Mouse (Mus musculus) MEL (cell line): ENCODE measurements around the gene Immp2l. TPM values are rescaled to one million over a fixed set of nuclear protein-coding genes. Genes with fewer than 3 reads are reported as not detected.

Experiments
- DNase-seq: peaks from one replicate; pipeline ENCODE4 v3.0.0; 2011; ENCODE audit warnings: low read depth, low spot score
- H3K27ac ChIP-seq: 2 replicates; pipeline ENCODE4 v1.5.1; 2012; ENCODE audit warnings: low read depth, mild to moderate bottlenecking, control low read depth, low read length, moderate library complexity; ENCODE audit not compliant: control insufficient read depth
- H3K27me3 ChIP-seq, 2 experiments: fragments of 150-350 bp in 1 of 2; sonication (generic) in 1 of 2; 2 replicates each; pipeline ENCODE4 v1.6.1; 2012; ENCODE audit warnings: low read length in 2 of 2, mild to moderate bottlenecking in 2 of 2, improper control_type of control experiment in 1 of 2, moderate library complexity in 1 of 2; ENCODE audit not compliant: insufficient read depth in 2 of 2, control insufficient read depth in 1 of 2
- H3K36me3 ChIP-seq, 2 experiments: 2 replicates each; pipeline ENCODE4 v1.6.1; 2012 to 2014; ENCODE audit warnings: low read length in 2 of 2, improper control_type of control experiment in 1 of 2, inconsistent platforms in 1 of 2, mild to moderate bottlenecking in 1 of 2; ENCODE audit not compliant: insufficient read depth in 2 of 2, control insufficient read depth in 1 of 2
- H3K4me1 ChIP-seq, 2 experiments: fragments of 150-350 bp in 1 of 2; sonication (generic) in 1 of 2; 2 replicates each; pipeline ENCODE4 v1.6.1; 2012; ENCODE audit warnings: low read length in 2 of 2, improper control_type of control experiment in 1 of 2, mild to moderate bottlenecking in 1 of 2; ENCODE audit not compliant: insufficient read depth in 2 of 2, control insufficient read depth in 1 of 2
- H3K4me3 ChIP-seq, 2 experiments: fragments of 150-350 bp in 1 of 2; sonication (generic) in 1 of 2; 2 replicates each; pipeline ENCODE4 v1.5.1; 2012; ENCODE audit warnings: low read depth in 2 of 2, low read length in 2 of 2, mild to moderate bottlenecking in 2 of 2, moderate library complexity in 2 of 2, control low read depth in 1 of 2, improper control_type of control experiment in 1 of 2; ENCODE audit not compliant: control insufficient read depth in 1 of 2, insufficient read depth in 1 of 2
- H3K79me2 ChIP-seq: 2 replicates; pipeline ENCODE4 v1.6.1; 2012; ENCODE audit warnings: mild to moderate bottlenecking, low read length, moderate library complexity; ENCODE audit not compliant: control insufficient read depth, poor library complexity, insufficient read depth
- H3K9ac ChIP-seq: 2 replicates; pipeline ENCODE4 v1.6.1; 2012; ENCODE audit warnings: low read depth, mild to moderate bottlenecking, control low read depth, low read length, moderate library complexity; ENCODE audit not compliant: control insufficient read depth, poor library complexity, severe bottlenecking
- H3K9me3 ChIP-seq: fragments of 150-350 bp; sonication (generic); replicated peaks from 2 replicates; pipeline ENCODE4 v1.6.1; 2012; ENCODE audit warnings: mild to moderate bottlenecking, low read length, improper control_type of control experiment, moderate library complexity; ENCODE audit not compliant: insufficient read depth
- BHLHE40 ChIP-seq: IDR thresholded peaks from 2 replicates; pipeline ENCODE4 v1.6.1; 2012; ENCODE audit warnings: low read depth, mild to moderate bottlenecking, inconsistent platforms, low read length, improper control_type of control experiment, borderline replicate concordance
- CHD1 ChIP-seq: IDR thresholded peaks from 2 replicates; pipeline ENCODE4 v1.6.1; 2012; ENCODE audit warnings: low read depth, mild to moderate bottlenecking, inconsistent platforms, low read length, improper control_type of control experiment
- CTCF ChIP-seq, 3 experiments: IDR thresholded peaks in 2 of 3; conservative IDR thresholded peaks in 1 of 3; 2 replicates each; pipeline ENCODE4 v1.5.1; 2011 to 2012; ENCODE audit warnings: low read length in 3 of 3, low read depth in 2 of 3, mild to moderate bottlenecking in 2 of 3, improper control_type of control experiment in 1 of 3, inconsistent platforms in 1 of 3, mixed read lengths in 1 of 3, moderate library complexity in 1 of 3; ENCODE audit not compliant: control insufficient read depth in 1 of 3, insufficient read depth in 1 of 3, poor library complexity in 1 of 3, severe bottlenecking in 1 of 3
- E2F4 ChIP-seq: IDR thresholded peaks from 2 replicates; pipeline ENCODE4 v1.6.1; 2011; ENCODE audit warnings: low read depth, low read length, improper control_type of control experiment, borderline replicate concordance
- ELF1 ChIP-seq: IDR thresholded peaks from 2 replicates; pipeline ENCODE4 v1.6.1; 2014; ENCODE audit warnings: low read depth, mild to moderate bottlenecking, inconsistent platforms, low read length, improper control_type of control experiment, moderate library complexity
- EP300 ChIP-seq, 2 experiments: IDR thresholded peaks; 2 replicates each; pipeline ENCODE4 v1.6.1; 2011; ENCODE audit warnings: improper control_type of control experiment in 2 of 2, low read length in 2 of 2, low read depth in 1 of 2, mild to moderate bottlenecking in 1 of 2
- ETS1 ChIP-seq: IDR thresholded peaks from 2 replicates; pipeline ENCODE4 v1.6.1; 2012; ENCODE audit warnings: low read depth, mild to moderate bottlenecking, inconsistent platforms, low read length, improper control_type of control experiment, moderate library complexity
- GABPA ChIP-seq: IDR thresholded peaks from 2 replicates; pipeline ENCODE4 v1.6.1; 2012; ENCODE audit warnings: low read depth, mild to moderate bottlenecking, inconsistent platforms, low read length, improper control_type of control experiment, moderate library complexity
- KAT2A ChIP-seq: conservative IDR thresholded peaks from 2 replicates; pipeline ENCODE4 v1.6.1; 2012; ENCODE audit warnings: low read depth, low read length, improper control_type of control experiment, inconsistent platforms
- MAFK ChIP-seq: IDR thresholded peaks from 2 replicates; pipeline ENCODE4 v1.6.1; 2011; ENCODE audit warnings: low read depth, mild to moderate bottlenecking, low read length, improper control_type of control experiment, borderline replicate concordance
- MAX ChIP-seq: IDR thresholded peaks from 2 replicates; pipeline ENCODE4 v1.6.1; 2011; ENCODE audit warnings: low read length, improper control_type of control experiment
- MAZ ChIP-seq: IDR thresholded peaks from 2 replicates; pipeline ENCODE4 v1.6.1; 2012; ENCODE audit warnings: low read depth, mild to moderate bottlenecking, inconsistent platforms, low read length, improper control_type of control experiment
- MXI1 ChIP-seq: IDR thresholded peaks from 2 replicates; pipeline ENCODE4 v1.6.1; 2011; ENCODE audit warnings: mild to moderate bottlenecking, low read depth, low read length, improper control_type of control experiment
- MYB ChIP-seq: IDR thresholded peaks from 2 replicates; pipeline ENCODE4 v1.6.1; 2011; ENCODE audit warnings: mild to moderate bottlenecking, low read depth, low read length, improper control_type of control experiment
- MYC ChIP-seq: IDR thresholded peaks from 2 replicates; pipeline ENCODE4 v1.6.1; 2011; ENCODE audit warnings: low read depth, mild to moderate bottlenecking, low read length, improper control_type of control experiment, moderate library complexity
- NELFE ChIP-seq: IDR thresholded peaks from 2 replicates; pipeline ENCODE4 v1.6.1; 2011; ENCODE audit warnings: low read depth, low read length, improper control_type of control experiment
- NRF1 ChIP-seq: IDR thresholded peaks from 2 replicates; pipeline ENCODE4 v1.6.1; 2014; ENCODE audit warnings: low read depth, mild to moderate bottlenecking, inconsistent platforms, low read length, improper control_type of control experiment, moderate library complexity; ENCODE audit not compliant: poor library complexity, insufficient read depth, severe bottlenecking
- POLR2A ChIP-seq, 2 experiments: IDR thresholded peaks; 2 replicates each; pipeline ENCODE4 v1.6.1; 2011 to 2012; ENCODE audit warnings: low read length in 2 of 2, mild to moderate bottlenecking in 2 of 2, control low read depth in 1 of 2, improper control_type of control experiment in 1 of 2, low read depth in 1 of 2, moderate library complexity in 1 of 2; ENCODE audit not compliant: control insufficient read depth in 1 of 2, insufficient read depth in 1 of 2, poor library complexity in 1 of 2
- POLR2AphosphoS2 ChIP-seq: IDR thresholded peaks from 2 replicates; pipeline ENCODE4 v1.6.1; 2011; ENCODE audit warnings: low read length, improper control_type of control experiment
- SIN3A ChIP-seq: IDR thresholded peaks from 2 replicates; pipeline ENCODE4 v1.6.1; 2012; ENCODE audit warnings: low read length, improper control_type of control experiment, inconsistent platforms
- TAL1 ChIP-seq: IDR thresholded peaks from 2 replicates; pipeline ENCODE4 v1.6.1; 2012; ENCODE audit warnings: mild to moderate bottlenecking, inconsistent platforms, low read length, moderate library complexity, mixed read lengths
- TBP ChIP-seq: IDR thresholded peaks from 2 replicates; pipeline ENCODE4 v1.8.0; 2011; ENCODE audit warnings: low read depth, low read length, improper control_type of control experiment
- TCF12 ChIP-seq: IDR thresholded peaks from 2 replicates; pipeline ENCODE4 v1.6.1; 2014; ENCODE audit warnings: low read depth, mild to moderate bottlenecking, inconsistent platforms, low read length, improper control_type of control experiment, moderate library complexity
- USF1 ChIP-seq: IDR thresholded peaks from 2 replicates; pipeline ENCODE4 v1.6.1; 2014; ENCODE audit warnings: low read depth, mild to moderate bottlenecking, inconsistent platforms, low read length, improper control_type of control experiment, moderate library complexity
- ZMIZ1 ChIP-seq: IDR thresholded peaks from 2 replicates; pipeline ENCODE4 v1.6.1; 2012; ENCODE audit warnings: low read depth, mild to moderate bottlenecking, inconsistent platforms, low read length, improper control_type of control experiment, moderate library complexity
- ZNF384 ChIP-seq: IDR thresholded peaks from 2 replicates; pipeline ENCODE4 v1.6.1; 2012; ENCODE audit warnings: low read depth, mild to moderate bottlenecking, inconsistent platforms, low read length, improper control_type of control experiment
- polyA plus RNA-seq, 2 experiments: library from polyadenylated mRNA; stranded (reverse) in 1 of 2; unstranded in 1 of 2; fragments of >175 nt in 1 of 2; fragments of >200 nt in 1 of 2; gene quantifications; 2 replicates each; pipeline versions ENCODE4 v1.2.1 to v1.2.4; 2012; ENCODE audit warnings: low replicate concordance in 2 of 2, low read depth in 1 of 2; ENCODE audit not compliant: insufficient read length in 2 of 2, insufficient read depth in 1 of 2, missing spikeins in 1 of 2
- total RNA-seq: library from RNA; depleted of rRNA; stranded (reverse); fragments of 300-350 nt; gene quantifications from 2 replicates; pipeline ENCODE4 v1.2.3, GENCODE M21; 2012

Immp2l gene
- total and polyA plus RNA-seq, 3 experiments: 4.0 to 5.0 TPM; not detected in 1

DNA sequence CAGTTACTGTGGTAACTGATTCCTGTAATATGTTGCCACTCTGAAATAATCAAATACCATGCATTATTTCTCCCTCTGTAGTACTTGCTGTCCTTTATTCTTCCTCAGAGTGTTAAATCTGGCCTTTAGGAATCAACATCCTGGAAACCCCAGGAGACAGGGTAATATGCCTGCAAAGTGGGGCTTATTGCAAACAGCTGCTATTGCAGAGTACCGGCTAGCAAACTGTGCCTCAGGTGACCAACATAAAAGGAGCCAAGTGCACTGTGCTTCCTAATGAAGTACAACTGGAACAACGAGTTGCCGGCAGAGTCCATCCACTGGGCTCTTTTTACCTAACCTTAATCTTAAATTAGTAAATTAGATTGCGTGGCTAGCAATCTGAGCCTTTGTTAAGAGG lies 200.6 kb downstream of the Immp2l start:
- H3K27ac ChIP-seq: no peak overlapping the region

DNA sequence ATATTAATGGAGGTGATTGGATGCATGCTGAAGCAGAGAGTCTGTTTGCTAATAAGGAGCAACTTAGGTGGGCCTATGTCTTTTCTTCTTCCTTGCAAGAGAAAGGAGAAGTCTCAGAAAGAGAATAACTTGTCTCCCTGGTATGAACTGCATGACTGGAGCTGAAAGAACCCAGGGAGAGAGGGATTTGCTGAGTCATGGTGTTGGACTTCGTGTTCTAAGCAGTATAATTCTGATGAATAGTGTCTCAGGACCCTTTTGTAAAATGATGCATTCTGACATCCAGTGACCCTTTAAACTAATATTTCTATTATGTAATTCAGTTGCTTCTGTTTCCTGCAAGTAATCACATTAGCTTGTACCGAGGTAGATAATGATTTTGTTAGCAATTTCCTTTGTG lies 208.1 kb downstream of the Immp2l start:
- Histone ChIP-seq H3K27me3 (no peaks in the 10 kb centered on the region), H3K4me3 (no peak overlapping the region), H3K79me2 (no peaks in the 10 kb centered on the region)
- TF ChIP-seq POLR2AphosphoS2 (no peak), TCF12 (no peak), NELFE (no peak), ELF1 (no peak), ETS1 (no peak), MAZ (no peak), TBP (no peak), E2F4 (no peak), MYB (no peak), BHLHE40 (no peak), SIN3A (no peak), MYC (no peak), MAX (no peak), NRF1 (no peak), EP300 (IDR thresholded peaks at IDR 0.05; ENCODE audit: low read depth in 1 of 2, low read length in 2 of 2) (no peak), KAT2A (no peak), TAL1 (no peak), MAFK (no peak)
- TF ChIP-seq, all 39 proteins: peak for 0
- no peak overlapping the region for H3K9ac ChIP-seq
- no peaks in the 10 kb centered on the region for H3K4me1 ChIP-seq
- no peak overlapping the region for H3K27ac ChIP-seq
- DNase-seq: peak; percentile 32
- H3K36me3 ChIP-seq: no peaks in the 10 kb centered on the region
- H3K9me3 ChIP-seq: no peaks in the 10 kb centered on the region

More for the DNA sequence above, 200.6 kb downstream of the Immp2l start:
- H3K79me2 ChIP-seq: no peaks in the 10 kb centered on the region
- H3K36me3 ChIP-seq: no peaks in the 10 kb centered on the region
- no peak for DNase-seq
- H3K4me3 ChIP-seq: no peak overlapping the region
- no peaks in the 10 kb centered on the region for H3K4me1 ChIP-seq
- no peaks in the 10 kb centered on the region for H3K27me3 ChIP-seq
- TF ChIP-seq GABPA (no peak), SIN3A (no peak), BHLHE40 (no peak), POLR2A (IDR thresholded peaks at IDR 0.05; ENCODE audit: control insufficient read depth in 1 of 2, insufficient read depth in 1 of 2, low read depth in 1 of 2, low read length in 2 of 2, poor library complexity in 1 of 2) (no peak), ELF1 (no peak), CHD1 (no peak), TBP (no peak), CTCF (IDR thresholded peaks at IDR 0.05 in 2 of 3, conservative IDR thresholded peaks at IDR 0.05 in 1 of 3; ENCODE audit: control insufficient read depth in 1 of 3, insufficient read depth in 1 of 3, low read depth in 2 of 3, low read length in 3 of 3, poor library complexity in 1 of 3, severe bottlenecking in 1 of 3) (no peak), USF1 (no peak), MAZ (no peak), TAL1 (no peak), ZNF384 (no peak), MXI1 (no peak), POLR2AphosphoS2 (no peak), MYC (no peak), ZMIZ1 (no peak)
- no peak overlapping the region for H3K9ac ChIP-seq
- H3K9me3 ChIP-seq: no peaks in the 10 kb centered on the region
